Mouse (Mus musculus): ENCODE measurements around the gene Arhgap4.

GRCm38 (mm10) chrX:73880194-73881035, 41.3 kb downstream of the Arhgap4 start:
- TF ChIP-seq CTCF (IDR thresholded peaks at IDR 0.05; ENCODE audit: low read depth, low read length) (no peak), POLR2A (IDR thresholded peaks at IDR 0.05; ENCODE audit: extremely low read depth, insufficient read depth, low read length) (no peak)
